Mouse (Mus musculus) G1E-ER4 (cell line): ENCODE results near the gene Foxn3. TPM values are rescaled to one million over a fixed set of nuclear protein-coding genes. Genes with fewer than 3 reads are reported as not detected.

Experiments
- GATA1 ChIP-seq: IDR thresholded peaks from one replicate; pipeline ENCODE4 v1.8.0; 2012; ENCODE audit warnings: low read length, inconsistent platforms
- polyA plus RNA-seq: library from polyadenylated mRNA; stranded (reverse); fragments of >175 nt; gene quantifications from 2 replicates; pipeline ENCODE4 v1.2.3, GENCODE M21; 2012

Gene Foxn3
- polyA plus RNA-seq, 1 experiment: 14.0 TPM

DNA sequence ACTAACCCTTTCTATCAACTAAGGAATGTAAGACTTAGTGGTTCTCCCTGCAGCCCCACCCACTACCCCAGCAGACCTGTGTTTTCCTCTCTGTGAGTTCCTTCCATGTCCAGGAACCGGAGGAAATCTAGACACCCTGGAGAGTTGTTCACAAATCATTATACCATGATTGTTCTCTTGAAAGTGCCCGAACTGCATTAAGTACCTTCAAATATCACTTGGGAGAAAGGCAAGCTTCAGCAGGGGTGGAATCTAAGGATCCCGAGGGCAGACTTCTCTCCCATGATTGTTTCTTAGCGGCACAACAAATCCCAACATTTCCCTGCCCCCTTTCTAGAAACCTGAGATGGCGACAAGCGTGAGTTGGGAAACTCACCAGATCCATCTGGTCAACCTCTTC, 247.5 kb downstream of the Foxn3 start:
- no peak for TF ChIP-seq GATA1

DNA sequence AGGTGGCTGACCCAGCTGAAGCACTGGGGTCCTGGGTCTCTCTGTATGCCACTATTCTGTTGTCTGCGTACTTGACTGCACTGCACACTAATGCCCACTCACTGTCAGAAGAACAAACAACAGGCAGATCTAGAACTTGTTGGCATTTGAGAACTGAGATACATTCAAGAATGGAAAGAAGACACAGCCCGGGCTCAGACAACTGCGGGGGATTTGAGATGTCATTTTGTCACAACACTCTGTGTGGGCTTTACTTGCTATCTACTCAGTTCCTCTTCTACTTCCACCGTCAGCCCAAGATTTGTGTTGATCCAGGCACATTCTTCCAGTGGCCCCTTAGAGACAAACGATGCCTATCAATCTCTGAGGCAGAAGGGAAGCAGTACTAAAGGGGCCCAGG, 248.6 kb downstream of the Foxn3 start:
- no peak for TF ChIP-seq GATA1

DNA sequence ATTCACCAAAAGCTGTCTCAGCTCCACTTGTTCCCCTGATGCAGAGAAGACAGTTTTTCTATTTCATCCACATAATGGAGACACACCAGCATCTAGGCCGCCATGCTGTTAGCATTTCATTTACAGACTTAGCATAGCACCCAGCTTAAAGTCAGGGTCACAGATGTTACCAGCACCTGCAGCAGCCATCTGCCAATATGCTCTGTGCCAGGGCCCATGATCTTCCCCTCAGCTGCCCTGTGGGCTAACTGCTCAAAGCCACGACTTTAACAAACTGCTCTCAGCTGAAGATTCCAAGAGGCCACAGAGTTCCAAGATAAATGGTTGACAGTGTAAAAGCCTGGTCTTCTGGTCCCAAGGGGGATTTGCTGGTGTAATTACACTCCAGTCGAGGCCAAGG, 252.1 kb downstream of the Foxn3 start:
- no peak for TF ChIP-seq GATA1

DNA sequence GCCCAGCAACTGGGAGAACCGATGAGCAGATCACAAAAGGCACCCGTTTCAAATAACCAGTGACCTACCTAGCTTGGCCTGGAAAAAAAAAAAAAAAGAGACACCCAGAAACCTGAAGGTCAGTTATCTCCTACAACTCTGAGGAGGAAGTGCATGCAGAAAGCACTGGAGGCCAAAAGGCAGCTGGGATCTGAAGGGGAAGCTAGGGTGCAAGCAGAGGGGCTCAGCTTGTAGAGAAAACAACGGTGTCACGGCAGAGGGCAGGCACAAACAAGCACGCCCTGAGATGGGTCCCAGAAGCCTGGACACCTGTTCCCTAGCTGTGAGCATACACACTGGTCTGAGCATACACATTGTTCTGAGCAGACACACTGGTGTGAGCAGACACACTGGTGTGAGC, 253.4 kb downstream of the Foxn3 start:
- no peak for TF ChIP-seq GATA1

DNA sequence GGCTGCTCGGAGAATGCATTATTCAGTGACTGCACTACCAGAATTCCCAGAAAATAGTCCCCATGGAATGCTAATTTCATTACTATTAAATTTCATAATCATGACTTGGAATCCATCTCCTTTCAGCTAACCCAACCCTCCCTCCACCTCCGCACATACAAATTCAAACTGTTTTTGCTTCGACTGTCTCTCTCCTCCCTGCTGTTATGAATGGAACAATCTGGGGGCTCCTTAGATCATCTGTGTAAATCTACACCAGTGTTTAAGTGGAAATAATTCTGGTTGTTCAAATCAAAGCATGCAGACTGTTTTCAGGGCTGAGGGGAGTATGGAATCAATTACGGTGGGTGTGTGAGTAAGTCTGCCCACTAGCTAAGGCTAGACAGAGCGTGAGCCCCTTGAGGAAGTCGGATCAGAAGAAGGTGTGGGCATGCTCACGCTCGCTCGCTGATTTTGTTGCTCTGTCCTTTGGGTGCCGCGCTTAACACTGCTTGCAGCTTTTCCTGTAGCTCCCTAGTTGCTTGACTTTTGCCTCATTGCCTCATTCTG, 254.8 kb downstream of the Foxn3 start:
- no peak for TF ChIP-seq GATA1

DNA sequence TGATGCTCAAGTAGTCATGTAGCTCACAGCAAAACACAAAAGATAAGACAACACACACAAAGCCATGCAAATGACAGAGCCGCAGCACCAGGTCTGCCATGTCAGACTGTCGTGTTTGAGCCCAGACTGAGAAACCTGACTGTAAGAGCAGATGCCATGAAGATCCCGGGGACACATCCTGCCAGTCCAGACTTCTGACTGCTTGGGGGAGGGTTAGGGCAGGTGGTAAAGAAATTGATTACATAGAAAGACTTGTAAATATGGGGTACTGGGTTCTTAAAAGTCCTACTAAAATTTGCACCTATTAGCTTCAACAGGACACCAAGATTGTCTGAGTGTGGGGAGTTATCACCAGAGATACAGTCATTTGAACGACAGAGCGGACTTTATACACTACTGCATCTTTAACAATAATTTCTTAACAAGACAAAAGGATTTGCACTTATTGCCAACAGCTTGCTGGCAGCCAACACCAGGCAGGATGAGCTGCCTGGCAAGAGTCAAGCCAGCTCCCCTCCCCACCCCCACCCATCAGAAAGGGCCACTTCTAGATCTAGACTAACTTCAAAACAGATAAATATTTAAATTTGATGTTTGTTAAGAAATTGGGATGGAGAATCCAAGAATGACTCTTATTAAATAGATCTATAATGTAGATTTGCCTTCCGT, 256.7 kb downstream of the Foxn3 start:
- TF ChIP-seq GATA1: no peak

DNA sequence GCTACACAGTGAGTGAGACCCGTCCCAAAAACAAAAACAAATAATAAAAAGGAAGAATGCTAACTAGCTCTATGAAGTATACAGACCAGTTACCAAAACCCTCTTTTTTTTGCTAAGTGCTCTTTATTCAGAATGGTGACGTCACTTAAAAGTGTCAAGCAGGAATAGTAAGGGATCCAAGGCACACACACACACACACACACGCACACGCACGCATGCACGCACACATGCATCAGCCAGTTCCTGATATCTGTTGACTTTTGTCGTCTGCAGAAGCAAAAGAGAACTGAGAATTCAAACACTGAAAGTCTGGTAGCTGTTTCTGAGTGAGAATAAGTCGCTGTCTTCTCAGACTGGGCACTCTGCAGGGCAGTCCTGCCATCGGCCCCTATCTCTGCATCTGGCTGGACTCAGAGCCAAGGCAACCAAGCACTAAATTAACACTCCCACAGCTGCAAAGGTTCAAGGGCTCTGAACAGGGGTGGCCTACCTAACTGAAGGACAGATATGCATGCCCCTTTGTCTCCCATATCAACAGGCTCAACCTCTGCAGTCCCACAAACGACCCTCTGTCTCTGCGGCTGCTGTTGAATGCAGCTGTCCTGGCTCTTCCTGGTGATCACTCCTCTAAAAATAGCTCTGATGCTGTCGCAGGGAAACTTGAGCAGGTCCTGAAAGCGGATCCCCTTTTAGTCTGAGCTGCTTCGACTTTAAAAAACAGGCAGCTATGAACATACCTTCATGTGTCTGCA, 257.4 kb downstream of the Foxn3 start:
- TF ChIP-seq GATA1: no peak

DNA sequence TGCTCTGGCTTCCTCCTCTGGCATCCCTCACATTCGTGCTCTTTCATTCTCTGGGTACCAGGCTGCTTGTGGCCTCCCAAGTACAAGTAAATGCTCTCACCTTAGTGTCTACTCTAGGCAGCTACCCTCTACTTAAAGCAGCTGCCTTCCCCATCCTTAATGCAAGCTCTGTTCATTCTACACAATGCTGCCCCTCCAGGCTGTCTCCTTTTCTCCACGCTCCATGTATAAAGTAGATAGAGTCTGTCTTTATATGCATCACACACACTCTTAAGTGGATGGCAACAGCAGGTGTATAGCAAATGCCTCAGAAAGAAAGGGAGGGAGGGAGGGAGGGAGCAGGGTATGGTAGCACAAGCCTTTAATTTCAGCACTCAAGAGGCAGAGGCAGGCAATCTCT, 258.1 kb downstream of the Foxn3 start:
- TF ChIP-seq GATA1: no peak

DNA sequence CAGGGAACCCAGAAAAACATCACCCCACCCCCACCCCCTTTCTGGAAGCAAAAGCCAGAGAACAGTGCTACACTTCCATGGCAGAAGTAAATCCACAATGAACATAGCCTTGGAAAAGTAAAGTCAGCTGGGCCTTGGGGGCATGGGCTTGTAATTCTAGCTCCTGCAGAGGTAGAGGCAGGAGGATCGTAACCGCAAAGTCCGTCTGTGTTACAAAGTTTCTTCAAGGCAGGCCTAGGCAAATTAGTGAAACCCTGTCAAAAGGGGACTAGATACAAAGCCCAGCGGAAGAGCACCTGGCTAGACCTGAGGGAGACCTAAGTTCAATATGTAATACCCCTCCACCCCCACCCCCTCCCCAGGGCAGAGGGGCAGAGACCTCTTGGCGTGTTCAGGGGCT, 259.3 kb downstream of the Foxn3 start:
- no peak for TF ChIP-seq GATA1

DNA sequence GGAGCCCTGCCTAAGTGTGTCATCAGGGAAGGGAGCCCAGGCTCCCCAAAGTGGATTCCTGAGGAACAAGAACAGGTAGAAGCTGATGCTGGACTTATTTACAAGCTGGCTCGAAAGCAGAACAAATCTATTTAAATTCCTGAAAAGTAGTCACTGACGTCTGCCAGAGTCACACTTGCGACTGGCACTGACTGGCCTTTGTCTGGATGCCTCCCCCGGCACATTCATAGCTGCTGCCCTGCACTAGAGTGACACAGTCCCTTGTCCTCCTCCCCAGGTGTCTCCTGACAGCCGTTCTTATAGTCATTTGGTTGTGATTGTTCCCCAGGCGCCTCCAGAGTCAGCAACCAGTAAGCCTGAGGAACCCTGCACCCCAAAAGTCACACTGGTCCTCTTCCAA, 259.8 kb downstream of the Foxn3 start:
- TF ChIP-seq GATA1: no peak

DNA sequence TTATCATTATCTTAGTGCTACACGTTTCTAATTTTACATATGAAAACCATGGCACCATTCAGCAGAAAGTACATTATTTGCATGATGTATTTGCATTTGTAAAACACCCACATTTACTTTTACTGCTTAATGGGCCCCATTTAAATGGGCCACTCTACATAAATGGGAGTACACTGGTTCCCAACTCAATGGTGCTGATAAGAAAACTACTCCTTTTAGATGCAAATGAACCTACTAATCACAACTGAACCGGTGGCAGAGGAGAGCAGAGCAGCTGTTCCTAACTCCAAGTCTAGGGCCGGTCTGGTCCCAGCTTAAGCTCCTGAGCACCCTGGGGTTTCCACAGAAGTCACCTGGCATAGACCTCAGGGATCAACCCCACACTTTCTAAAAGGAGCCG, 263.5 kb downstream of the Foxn3 start:
- TF ChIP-seq GATA1: no peak

DNA sequence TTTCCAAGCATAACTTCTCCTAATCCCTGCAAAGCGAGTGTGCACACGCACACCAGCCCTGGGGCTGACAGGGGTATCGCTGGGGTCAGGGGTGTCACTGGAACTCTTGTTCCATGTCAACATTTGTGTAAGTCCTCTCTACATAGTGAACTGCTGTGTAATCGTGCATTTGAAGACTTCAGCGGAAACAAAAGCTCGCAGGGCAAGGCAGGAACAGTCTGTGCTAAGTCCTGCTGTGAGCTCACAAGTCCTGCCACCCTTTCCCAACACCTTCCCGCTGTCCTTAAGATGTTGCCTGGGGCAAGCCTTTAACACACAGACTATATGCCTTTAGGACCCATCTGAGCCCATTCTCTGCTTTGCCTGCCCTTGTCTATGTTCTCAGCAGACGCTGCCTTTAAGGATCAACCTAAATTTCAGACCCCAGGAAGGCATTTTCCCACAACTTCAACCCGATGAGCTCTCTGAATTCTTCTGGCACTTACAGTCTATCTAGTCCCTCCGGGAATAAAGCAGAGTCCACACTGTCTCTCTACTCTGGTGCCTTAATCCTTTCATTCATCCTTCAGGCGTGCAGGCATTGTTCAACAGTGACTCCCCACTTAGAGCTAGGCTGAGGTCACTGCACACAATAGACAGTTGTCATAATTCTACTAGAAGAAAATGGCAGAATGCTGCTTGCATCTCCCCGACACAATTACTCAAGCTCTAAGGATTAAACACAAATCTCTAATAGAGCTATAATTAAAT, 264.4 kb downstream of the Foxn3 start:
- no peak for TF ChIP-seq GATA1

DNA sequence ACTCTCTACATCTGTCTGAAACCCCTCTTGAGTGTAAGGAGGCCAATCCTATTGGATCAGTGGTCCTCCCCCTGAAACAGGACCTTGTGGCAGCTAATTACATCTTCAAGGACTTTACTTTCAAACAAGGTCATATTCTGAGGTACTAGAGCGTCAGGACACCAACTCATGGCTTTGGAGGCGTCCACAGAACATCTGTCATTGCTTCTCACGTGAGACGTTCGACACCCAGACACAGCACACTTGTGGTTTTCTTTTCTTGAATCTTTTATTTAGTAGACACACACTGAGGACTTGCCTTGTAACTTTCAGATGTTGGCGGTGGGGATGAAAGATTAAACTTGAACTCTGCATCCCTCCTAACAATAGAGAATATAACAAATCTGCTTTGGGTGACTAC, 265.1 kb downstream of the Foxn3 start:
- TF ChIP-seq GATA1: no peak

DNA sequence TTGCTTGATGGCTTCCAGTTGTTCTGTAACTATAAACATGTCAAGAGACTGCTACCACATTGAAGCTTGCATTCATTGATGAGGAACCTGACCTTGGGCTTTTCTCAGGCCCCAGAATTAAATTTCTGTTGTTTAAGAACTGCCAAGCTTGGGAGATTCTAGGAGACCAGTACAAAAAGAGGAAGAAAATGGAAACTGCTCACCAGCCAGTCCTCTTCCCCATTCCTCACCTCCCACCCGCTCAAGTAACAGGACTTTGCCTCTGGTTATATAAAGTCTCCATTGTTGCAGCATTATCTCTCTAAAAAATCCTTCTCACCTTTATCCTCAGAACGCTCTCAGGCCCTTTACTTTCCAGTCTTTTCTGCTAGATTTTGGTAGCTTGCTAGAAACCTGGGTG, 265.6 kb downstream of the Foxn3 start:
- no peak for TF ChIP-seq GATA1

DNA sequence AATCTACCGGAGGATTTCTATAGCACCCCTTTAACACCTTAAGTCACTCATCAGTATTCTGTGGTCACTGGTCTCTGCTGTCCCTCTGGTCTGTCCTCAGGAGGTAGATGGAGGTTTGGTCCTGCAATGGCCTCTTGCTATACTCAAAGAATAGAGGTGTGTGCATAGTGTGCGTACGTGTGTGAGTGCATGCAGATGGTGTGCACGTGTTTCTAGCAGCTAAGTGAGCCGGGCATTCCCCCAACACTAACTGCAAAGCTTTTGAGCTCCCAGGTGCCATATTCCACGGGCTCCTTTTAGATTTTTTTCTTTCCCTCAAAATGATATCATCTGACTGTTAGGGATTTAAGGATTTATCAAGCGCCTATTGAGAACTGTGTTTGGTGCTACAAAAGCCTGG, 269.9 kb downstream of the Foxn3 start:
- TF ChIP-seq GATA1: no peak

DNA sequence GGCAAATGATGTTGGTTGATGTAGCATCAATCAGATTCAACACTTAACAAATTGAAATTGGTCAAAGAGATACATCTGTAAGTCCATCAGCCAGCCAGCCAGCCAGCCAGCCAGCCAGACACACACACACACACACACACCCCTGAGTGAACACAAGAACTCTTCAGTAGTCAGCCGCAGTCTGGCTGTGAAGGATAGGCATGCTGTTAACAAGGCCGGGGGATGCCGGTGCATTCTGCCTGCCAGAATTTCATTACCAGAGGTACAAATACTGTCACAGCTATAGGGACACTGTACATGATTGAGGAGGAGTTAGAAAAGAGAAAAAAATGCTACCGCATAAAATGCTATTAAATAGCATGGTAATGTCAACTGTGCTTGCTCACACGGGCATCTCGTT, 271.2 kb downstream of the Foxn3 start:
- no peak for TF ChIP-seq GATA1
